Mouse (Mus musculus) spleen, postnatal 10 days (tissue): ENCODE measurements at regions not wholly inside any gene's neighbourhood (a gene's known extent, or its start where the extent isn't known, plus 50 kb on each side); places are given as distances from the start of the nearest gene placed in this dataset.

ENCODE experiments used
- DNase-seq, 2 experiments: peaks; one replicate each; pipeline ENCODE4 v3.0.0; 2021 to 2022; ENCODE audit warnings: low spot score in 2 of 2

DNA sequence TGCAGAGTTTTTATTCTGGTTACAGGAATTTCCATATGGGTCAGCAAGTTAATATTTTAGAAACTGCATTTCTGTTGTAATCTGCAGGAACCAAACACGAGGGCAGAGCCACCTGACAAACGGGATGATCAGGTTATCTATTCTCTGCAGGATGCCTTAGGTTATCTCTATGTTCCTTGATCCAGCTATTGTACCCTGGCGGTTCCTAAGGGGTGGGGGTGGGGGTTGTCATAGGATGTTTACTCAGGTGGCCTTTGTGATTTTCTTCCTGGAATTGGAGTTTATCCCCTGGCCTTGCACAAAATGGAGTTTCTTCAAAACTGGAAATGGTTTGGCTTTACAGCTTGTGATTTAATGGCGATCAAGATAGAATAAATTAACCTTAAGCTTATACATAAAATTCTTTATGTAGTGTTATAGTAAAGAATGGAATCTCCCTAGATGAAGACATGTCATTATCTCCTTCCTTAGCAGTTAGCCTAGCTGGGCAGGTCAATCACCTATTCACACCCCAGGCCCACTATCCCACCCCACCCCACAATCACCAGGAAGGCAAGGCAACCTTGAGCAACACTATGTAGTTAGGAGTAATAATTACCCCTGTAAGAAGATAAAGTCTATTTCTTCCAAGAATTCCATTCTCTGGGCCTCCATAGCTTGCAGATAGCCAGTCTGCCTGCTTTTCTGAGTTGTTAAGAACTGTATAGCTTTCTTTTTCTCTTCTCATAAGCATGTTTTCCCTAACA, 192.3 kb upstream of the B430218F22Rik start:
- no peak for DNase-seq

DNA sequence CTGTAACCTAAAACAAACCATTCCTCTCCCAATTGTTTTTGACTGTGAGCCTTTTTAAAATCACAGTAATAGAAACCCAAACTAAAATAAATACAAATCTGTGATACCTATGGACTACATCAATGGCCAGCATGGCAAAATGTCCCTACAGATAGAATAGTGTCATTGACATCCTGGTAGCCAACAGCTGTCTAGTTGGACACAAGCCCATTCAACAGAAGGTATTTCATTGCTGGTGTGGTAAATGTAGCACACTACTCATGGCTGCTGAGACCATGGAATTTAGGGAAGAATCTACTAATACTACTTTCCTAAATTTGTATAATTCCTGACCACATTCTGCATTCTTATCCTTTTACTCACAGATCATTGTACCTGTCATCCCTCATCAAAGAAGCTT, 178.3 kb upstream of the B430218F22Rik start:
- DNase-seq, result no peak

DNA sequence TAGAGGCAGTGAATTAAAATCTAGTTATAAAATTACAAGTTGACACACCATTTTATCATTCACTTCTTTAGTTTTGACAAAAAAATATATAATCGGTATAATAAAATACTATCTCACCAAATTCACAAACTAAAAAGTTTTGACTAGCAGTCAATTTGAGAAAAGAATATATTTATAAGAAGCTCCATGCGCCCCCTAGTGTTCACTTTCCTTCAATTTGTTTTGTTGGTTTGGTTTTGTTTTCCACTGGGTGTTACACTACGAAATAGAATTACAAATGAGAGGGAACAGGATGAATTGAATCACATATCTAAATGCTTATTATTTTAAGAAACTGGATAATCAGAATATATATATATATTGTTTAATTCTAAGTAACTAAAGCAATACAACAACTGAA, 159.1 kb upstream of the B430218F22Rik start:
- peak in 1 of 2 experiments; percentile 11 for DNase-seq

DNA sequence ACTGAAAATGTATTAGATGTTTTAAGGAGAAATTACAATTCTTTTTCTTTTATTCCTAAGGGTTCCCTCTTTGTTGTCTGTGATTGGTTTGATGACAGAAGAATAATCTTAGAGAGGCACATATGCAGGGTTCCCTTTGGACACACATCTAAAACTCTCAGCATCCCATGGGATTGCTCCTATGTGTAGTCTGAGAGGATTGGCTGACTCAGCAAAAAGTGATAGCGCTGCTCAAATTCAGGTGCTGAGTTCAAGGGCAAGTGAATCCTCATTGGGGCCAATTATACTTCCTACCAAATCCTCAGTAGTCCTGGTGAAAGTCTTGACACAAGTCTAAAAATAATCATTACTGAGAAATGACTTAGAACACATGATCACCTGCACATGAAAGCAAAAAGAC, 148.5 kb upstream of the B430218F22Rik start:
- no peak for DNase-seq

DNA sequence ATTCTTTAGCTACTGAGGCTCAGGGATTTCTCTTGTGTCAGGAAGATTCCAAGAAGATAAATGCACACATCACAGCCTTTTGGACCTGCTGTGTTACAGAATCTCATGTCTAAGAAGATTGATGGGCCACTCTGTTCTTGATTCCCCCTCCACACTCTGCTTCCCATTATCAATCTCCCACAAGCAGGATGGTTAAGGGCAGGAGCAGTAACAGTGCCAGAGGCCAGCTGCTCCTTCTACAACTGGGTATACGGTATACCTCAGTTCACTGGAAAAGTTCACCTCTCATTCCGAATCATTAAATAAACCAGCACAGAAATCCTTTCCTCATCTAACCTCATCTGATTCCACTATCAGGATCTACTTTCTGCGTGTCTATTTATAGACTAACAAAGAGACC, 141.8 kb upstream of the B430218F22Rik start:
- DNase-seq, result no peak

DNA sequence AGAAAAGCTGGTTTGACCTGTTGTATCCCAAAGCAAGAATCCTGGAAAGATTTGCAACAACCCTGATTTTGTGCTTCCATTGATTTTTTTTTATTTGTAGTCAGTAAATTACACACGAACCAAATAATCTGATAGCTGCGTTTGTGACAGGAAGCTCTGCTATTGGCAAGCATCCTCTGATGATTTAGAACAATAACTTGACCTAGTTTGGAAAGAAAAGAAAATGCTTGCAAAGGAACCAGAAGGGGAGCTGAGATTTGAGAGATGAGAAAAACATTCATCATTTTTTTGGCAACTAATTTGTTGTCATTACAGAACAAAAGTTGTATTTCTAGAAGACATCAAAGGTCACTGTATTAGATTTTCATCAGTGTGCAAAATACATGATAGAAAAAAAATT, 140.9 kb upstream of the B430218F22Rik start:
- DNase-seq, result no peak

DNA sequence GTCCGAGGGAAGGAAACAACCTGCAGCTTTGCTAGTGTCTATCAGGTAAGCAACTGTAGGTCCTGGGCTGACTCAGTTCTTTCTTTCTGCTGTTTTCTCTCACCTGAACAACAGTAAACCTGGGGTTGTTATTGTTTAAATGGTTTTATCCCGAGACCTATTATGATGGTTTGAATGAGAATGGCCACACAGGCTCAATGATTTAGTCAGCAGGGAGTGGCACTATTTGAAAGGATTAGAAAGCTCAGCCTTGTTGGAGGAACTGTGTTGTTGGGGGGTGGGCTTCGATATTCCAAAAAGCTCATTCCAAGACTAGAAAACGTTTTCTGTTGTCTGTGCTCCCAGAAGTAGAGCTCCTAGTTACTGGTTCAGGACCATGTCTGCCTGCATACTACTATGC, 126.8 kb upstream of the B430218F22Rik start:
- DNase-seq, result no peak

DNA sequence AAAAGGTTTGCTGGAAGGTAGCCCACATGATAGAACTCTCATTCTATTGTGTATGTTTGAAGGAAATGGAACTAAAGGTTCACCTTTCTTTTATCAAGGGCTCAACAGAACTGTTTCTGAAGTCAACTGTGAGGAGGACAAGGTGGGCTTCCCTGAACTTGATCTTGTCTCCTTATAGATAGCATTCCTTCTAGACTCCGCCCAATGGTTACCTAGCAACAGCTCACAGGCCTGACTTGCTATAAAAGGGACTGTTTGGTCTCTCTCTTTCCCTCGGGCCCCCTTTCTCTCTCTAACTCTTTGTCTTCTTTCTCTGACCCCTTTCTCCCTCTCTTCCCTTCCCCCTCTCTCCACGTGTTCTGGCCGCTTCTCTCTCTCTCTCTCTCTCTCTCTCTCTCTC, 123.5 kb upstream of the B430218F22Rik start:
- DNase-seq, result no peak

DNA sequence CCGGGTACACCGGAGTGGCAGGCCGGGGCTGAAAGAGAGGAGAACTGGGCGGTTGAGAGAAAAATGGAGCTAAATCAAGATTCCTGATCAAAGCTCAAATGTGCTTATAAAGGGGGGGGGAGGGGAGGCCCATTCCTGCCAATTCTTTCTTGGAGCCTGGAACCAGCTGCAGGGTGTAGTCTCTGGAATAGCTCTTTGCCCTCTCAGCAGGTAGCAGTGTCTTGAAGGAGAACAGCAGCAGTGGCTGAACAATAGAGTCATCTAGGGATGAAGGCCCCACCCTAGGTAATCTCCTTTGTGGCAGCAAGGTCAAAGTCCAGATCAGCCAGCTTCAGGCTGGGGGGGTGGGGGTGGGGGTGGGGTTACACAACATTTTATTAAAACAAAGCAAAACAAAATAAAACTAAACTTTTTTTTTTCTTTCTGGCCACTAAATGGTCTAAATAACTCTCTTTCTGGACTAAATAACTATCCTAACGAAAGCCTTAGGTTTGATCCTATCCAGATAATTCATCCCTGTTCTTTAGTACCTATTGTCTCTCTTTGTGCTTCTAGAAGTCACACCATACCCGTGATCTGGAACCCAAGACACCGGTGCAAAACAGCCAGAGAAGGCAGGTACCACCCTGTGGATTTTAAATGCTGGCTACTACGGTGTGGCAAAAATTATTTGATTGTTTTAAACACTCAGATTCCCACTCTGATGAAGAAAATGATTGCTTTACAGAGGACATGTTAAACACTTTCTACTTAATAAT, 120.5 kb upstream of the B430218F22Rik start:
- DNase-seq, result no peak

DNA sequence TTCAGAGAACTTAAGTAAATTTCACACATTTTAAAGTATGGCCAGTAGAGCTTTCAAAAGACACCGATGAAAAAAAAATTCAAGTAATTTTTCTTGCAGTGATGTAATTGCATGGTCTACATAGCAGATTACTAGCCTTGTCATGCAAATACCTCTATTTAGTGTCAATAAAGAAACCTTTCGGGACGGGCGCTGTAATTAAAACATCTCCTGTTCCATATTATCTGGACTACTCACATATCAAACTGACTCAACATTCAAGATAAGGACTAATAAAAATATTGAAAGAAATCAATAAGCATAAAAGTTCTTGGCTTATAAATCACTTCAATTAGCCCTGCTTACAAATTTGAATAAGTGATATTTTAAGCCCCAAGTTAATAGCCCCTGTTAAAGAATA, 113.5 kb upstream of the B430218F22Rik start:
- DNase-seq, result no peak

DNA sequence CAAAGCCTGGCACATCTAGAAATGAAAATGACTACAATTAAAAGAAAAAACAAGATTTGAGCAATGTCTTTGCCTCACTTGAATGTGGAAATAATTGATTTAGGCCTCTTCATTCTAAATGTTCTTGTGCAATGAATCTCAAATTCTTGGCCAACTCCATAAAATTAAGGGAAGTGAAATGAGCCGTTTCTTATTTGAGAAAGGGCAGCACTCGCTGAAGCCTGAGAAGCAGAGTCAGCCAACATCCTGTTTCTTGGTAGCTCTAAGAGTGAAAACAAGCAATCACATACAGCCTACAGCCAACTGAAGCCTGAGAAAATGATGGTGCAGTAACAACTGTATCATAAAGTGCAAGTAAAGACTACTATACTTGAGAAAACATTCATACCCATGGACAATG, 105.5 kb upstream of the B430218F22Rik start:
- no peak for DNase-seq

DNA sequence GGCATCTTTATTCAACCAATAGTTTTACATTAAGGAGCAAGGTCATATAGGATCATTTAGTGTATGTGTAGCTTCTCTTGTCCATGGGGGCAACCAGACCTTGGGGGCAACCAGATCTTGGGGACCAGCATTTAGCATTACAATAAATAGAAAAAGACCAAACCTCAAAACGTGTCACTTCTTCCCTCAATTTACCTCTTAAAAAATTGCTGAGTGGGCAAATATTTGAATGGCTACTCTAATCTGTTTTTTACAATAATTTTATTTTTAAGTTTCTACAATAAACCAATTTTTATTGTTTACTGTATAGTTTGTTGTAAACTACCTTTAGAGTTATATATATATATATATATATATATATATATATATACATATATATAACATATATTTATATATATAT, 92.7 kb upstream of the B430218F22Rik start:
- no peak for DNase-seq

DNA sequence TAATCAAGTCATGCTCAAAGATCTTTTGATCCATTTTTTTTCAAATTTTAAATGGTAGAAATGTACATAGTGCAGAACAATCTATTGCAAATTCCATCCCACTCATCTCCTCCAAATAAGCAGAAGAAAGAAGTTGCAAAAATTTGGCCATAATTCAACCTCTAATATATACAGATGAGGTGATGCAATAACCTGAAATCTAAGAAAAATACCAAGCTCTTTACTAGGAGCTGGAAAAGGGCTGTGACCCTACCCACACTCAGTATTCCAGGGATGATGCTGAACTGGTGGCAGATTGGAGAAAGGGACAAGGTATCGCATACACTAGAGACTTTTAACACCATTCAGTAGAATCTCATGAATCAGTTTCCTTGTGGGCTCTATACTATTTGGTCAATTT, 76.3 kb upstream of the B430218F22Rik start:
- DNase-seq, result no peak

DNA sequence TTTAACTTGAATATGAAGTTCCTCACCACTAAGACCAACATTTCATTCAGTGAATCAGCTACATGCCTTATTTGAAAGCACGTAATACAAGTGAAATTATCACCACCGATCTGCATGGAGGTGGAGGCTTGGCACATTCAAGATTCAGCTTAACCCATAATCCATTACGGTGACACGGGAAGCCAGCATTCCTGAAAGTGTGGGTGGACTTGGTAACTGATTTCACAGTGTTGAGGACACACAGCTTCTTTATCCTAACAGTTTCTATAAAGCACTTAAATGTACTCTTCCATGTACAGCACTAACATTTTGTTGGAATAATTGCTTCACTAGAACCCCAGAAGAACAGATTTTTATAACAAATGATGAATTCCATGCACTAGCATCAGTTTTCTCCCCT, 72.8 kb upstream of the B430218F22Rik start:
- DNase-seq, result no peak
